Mouse (Mus musculus) kidney, adult 8-10 months (tissue): ENCODE data around the gene Olfr796.

Experiments used
- DNase-seq, 2 experiments: peaks; one replicate each; pipeline ENCODE4 v3.0.0; 2022

Gene Olfr796

DNA sequence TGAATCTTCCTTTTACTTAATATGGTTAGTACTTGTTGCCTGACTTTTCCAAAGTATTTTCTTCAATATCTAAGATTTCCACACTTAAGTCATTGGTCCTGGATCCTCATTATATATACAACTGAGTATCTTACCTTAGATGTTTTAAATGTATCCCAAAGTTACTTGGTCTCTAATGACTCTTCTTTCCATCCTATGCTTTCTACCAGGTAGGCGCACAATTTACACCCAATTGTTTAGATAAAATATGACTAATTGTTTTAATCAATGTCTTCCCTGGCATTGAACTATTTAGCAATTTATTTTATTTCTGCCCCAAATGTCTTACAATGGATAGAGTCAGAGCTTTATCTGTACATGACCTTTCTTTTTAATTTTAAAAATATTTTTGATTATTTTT is at the start of gene Olfr796:
TSS of gene Olfr796 (minus strand) at position 101 of the 400 bp plus-strand sequence.
- DNase-seq: no peak

- DNase-seq: no peak
These were observed 45.0 kb upstream of the Olfr796 start, which contains the start of gene Olfr800 for GRCm38 (mm10) chr10:129657394-129657793. Gene Olfr800, plus strand, starts transcription at chr10:129657694.

DNA sequence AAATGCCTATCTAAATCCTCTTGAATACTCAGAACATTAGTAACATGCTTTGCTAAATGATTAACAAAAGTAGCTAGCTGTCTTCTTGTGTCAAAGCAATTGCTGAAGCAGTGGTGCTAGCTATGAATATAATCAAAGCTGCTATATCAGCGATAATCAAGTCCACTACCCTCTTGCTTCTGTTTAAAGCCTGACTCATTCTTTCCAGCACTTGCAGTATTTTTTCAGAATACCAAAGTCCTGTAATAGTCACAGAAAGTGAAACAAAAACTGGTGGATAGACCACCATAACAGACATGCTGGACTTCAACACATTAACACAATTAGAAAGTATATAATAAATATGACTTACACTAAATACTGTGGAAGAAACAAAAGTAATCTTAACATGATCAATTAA is 39.4 kb upstream of the Olfr796 start:
- DNase-seq: no peak

GRCm38 (mm10) chr10:129637184-129637583 is 24.8 kb upstream of the Olfr796 start, which contains the start of gene Olfr799:
Gene Olfr799, plus strand, starts transcription at chr10:129637484.
- no peak for DNase-seq

GRCm38 (mm10) chr10:129627834-129628233 is 15.5 kb upstream of the Olfr796 start, which contains the start of gene Olfr798:
Gene Olfr798, minus strand, starts transcription at chr10:129627934.
- DNase-seq: no peak

GRCm38 (mm10) chr10:129623251-129623650 is 10.9 kb upstream of the Olfr796 start:
- DNase-seq: no peak

GRCm38 (mm10) chr10:129621724-129622123 is 9.4 kb upstream of the Olfr796 start:
- no peak for DNase-seq

DNA sequence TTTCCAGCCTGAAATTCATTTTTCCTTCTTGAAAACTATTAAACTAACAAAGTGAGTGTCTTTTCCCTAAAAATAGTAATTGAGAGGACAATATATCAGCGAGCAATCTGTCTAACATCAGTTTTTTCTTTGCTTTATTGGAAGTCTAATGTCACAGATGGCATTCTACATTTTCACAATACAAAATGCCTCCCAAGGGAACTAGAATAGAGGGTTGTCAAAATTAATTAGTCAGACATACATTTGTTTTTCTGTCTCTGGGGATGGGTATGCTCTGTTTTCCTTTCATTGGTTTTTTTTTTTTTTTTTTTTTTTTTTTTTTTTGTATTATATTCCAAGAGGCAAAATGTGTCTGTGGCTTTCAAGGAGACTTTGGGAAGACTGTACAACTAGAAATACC is 35.3 kb downstream of the Olfr796 start:
- DNase-seq: no peak

GRCm38 (mm10) chr10:129567355-129567754 is 45.0 kb downstream of the Olfr796 start, which contains the start of gene Olfr794:
Gene Olfr794, plus strand, starts transcription at chr10:129567655.
- no peak for DNase-seq
